Mouse (Mus musculus) neural tube, embryonic 14.5 days (tissue): ENCODE results near the gene Nufip2. TPM values are rescaled to one million over a fixed set of nuclear protein-coding genes. Genes with fewer than 3 reads are reported as not detected.
"Not testable (repeated sequence)": the region's sequence is repeated elsewhere in the genome, so short reads cannot be mapped to it uniquely, and the experiment has no call there.

ENCODE experiments used
- ATAC-seq: fragments of 200-750 bp; cut with Nextera tagmentation; 2 replicates; pipeline ENCODE4 v1.8.0; 2017; ENCODE audit warnings: low read depth, mild to moderate bottlenecking, moderate TSS enrichment, moderate library complexity
- H3K27ac ChIP-seq: fragments of 300-500 bp; sonication (generic); 2 replicates; pipeline ENCODE4 v1.5.1; 2014; ENCODE audit warnings: low read depth, mild to moderate bottlenecking, control low read depth, low read length, moderate library complexity, mixed read lengths
- H3K27me3 ChIP-seq: fragments of 300-500 bp; sonication (generic); 2 replicates; pipeline ENCODE4 v1.6.1; 2014; ENCODE audit warnings: low read length; ENCODE audit not compliant: control insufficient read depth, insufficient read depth
- H3K36me3 ChIP-seq: fragments of 300-500 bp; sonication (generic); 2 replicates; pipeline ENCODE4 v1.6.1; 2014; ENCODE audit warnings: low read length, mixed read lengths; ENCODE audit not compliant: control insufficient read depth, insufficient read depth
- H3K4me1 ChIP-seq: fragments of 300-500 bp; sonication (generic); 2 replicates; pipeline ENCODE4 v1.6.1; 2014; ENCODE audit warnings: low read length; ENCODE audit not compliant: control insufficient read depth, insufficient read depth
- H3K4me2 ChIP-seq: fragments of 300-500 bp; sonication (generic); 2 replicates; pipeline ENCODE4 v1.6.1; 2014; ENCODE audit warnings: mild to moderate bottlenecking, low read depth, low read length, control low read depth
- H3K4me3 ChIP-seq: fragments of 300-500 bp; sonication (generic); 2 replicates; pipeline ENCODE4 v1.5.1; 2014; ENCODE audit warnings: low read depth, low read length, control low read depth, mixed read lengths
- H3K9ac ChIP-seq: fragments of 300-500 bp; sonication (generic); replicated peaks from 2 replicates; pipeline ENCODE4 v1.6.1; 2014; ENCODE audit warnings: low read depth, mild to moderate bottlenecking, control low read depth, low read length, mixed read lengths
- H3K9me3 ChIP-seq: fragments of 300-500 bp; sonication (generic); 2 replicates; pipeline ENCODE4 v1.6.1; 2016; ENCODE audit warnings: low read length; ENCODE audit not compliant: control insufficient read depth
- whole genome bisulfite sequencing: fragments of 180-500 bp; shearing (Covaris S2); extraction: QIAGEN DNeasy Blood & Tissue Kit; methylation state at CpG from one replicate; pipeline ENCODE4 v1.1.7; 2014; 5-methylcytosine and 5-hydroxymethylcytosine counted together
- polyA plus RNA-seq: library from polyadenylated mRNA; unstranded; fragments of >200 nt; fragmentation: Nextera tagmentation; extraction: Ambion mirVana; gene quantifications from 2 replicates; pipeline ENCODE4 v1.2.1, GENCODE M21; 2014

The Nufip2 gene
- 4.4 and 7.3 TPM in 2 replicates for polyA plus RNA-seq

DNA sequence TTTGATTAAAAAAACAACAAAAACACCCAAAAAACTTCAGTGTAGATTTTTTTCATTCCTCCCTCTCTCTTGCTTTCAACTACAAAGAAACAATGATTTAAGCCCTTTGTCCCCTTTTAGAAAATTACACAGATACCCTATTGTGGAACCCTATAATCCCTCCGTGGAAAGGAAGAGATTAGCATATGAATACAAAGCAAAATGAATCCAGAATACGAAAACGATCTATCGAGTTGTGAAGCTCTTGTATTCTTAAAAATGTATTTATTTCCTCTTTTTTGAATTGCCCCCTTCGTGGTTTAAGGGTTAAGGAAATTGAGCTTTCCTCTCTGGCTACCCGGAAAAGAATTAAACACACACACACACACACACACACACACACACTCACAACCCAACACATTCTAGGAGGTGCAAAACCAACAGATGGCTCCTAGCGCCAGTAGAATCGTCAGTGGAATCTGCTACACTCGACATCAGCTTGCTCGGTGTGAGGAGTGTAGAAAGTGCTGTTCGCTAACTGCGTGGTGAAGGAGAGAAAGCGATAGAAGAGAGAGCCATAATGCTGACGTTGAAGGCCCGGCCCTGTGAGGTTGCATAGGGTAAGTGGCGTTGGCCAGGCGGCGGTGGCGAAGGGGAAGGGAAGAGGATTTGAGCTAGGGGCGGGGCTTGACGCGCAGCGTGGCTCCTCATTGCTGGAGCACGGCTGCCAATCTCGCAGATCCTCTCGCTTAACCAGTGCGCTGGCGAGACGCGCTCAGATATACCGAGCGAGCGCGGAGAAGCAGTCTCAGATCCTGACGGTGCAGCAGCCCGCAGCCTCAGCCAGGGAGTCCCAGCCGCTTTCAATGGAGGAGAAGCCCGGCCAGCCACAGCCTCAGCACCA is at the start of gene Nufip2:
Nufip2 (plus strand) TSS at position 773 of the 883 bp plus-strand sequence.
- no peaks in the 10 kb centered on the region for H3K9me3 ChIP-seq
- H3K4me3 ChIP-seq = peak within 1 kb of the TSS; percentile 97
- H3K4me2 ChIP-seq = peak within 1 kb of the TSS; percentile 76
- peak within 1 kb of the TSS; percentile 97 for H3K27ac ChIP-seq
- H3K9ac ChIP-seq = peak within 1 kb of the TSS; percentile 94
- H3K27me3 ChIP-seq = peaks cover 5% of the 10 kb centered on the region; the same call in 1 of the 2 replicates
- H3K4me1 ChIP-seq = peaks cover 7% of the 10 kb centered on the region
- no peaks in the 10 kb centered on the region for H3K36me3 ChIP-seq
- WGBS = 3% methylated on average over 38 of the region's 38 CpGs
- peak; percentile 98 for ATAC-seq

DNA sequence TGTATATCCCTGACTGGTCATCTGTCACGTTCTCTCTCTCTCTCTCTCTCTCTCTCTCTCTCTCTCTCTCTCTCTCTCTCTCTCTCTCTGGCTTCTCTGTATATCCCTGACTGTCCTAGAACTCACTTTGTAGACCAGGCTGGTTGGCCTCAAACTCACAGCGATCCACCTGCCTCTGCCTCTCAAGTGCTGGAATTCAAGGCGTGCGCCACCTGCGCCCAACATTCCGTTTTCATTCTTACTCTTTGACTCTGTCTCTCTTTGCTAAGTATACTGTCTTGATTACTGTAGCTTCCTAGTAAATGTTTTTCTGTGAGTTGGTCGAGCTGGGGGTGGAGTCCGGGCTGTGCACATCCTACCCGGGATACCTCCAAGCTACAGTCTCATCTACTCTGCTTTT is 44.6 kb upstream of the Nufip2 start:
- Histone ChIP-seq H3K4me1 (no peaks in the 10 kb centered on the region), H3K36me3 (no peaks in the 10 kb centered on the region), H3K4me3 (no peak overlapping the region), H3K27me3 (no peaks in the 10 kb centered on the region), H3K4me2 (no peak overlapping the region), H3K27ac (no peak overlapping the region), H3K9me3 (no peaks in the 10 kb centered on the region), H3K9ac (no peak overlapping the region)
- no peak for ATAC-seq
- WGBS = 85% methylated on average over 9 of the region's 9 CpGs

- H3K36me3 ChIP-seq = no peaks in the 10 kb centered on the region
Observed at GRCm38 (mm10) chr11:77645481-77645880, 40.5 kb upstream of the Nufip2 start.

DNA sequence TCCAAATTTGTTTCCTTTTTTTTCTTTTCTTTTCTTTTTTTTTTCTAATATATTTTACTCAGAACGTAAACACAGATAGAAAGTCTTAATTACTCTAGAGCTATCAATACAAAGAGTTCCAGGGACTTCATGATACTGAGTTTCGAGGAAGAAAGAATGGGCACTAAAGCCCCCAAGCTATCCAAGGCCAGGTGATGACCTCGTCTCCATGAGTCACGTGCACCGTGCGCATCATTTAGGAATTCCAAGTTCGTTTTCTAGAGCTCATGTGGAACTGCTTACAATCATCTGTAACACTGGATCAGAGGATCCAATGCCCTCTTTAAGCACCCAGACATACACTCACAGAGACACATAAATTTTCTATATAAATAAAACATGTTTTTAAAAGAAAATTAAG is 37.1 kb upstream of the Nufip2 start:
- WGBS = 81% methylated on average over 7 of the region's 7 CpGs
- H3K9me3 ChIP-seq = no peaks in the 10 kb centered on the region

More at GRCm38 (mm10) chr11:77645481-77645880, 40.5 kb upstream of the Nufip2 start:
- Histone ChIP-seq H3K9ac (no peak overlapping the region), H3K27me3 (no peaks in the 10 kb centered on the region), H3K9me3 (no peaks in the 10 kb centered on the region), H3K4me3 (no peak overlapping the region), H3K4me2 (no peak overlapping the region), H3K27ac (no peak overlapping the region), H3K4me1 (no peaks in the 10 kb centered on the region)
- ATAC-seq = no peak
- WGBS = 86% methylated on average over 4 of the region's 4 CpGs

GRCm38 (mm10) chr11:77652484-77652883 is 33.5 kb upstream of the Nufip2 start:
- no peak overlapping the region for H3K4me2 ChIP-seq
- no peak overlapping the region for H3K9ac ChIP-seq
- H3K36me3 ChIP-seq = no peaks in the 10 kb centered on the region
- H3K4me1 ChIP-seq = no peaks in the 10 kb centered on the region
- H3K27ac ChIP-seq = no peak overlapping the region
- no peaks in the 10 kb centered on the region for H3K27me3 ChIP-seq
- no peaks in the 10 kb centered on the region for H3K9me3 ChIP-seq
- ATAC-seq = no peak
- no peak overlapping the region for H3K4me3 ChIP-seq
- WGBS = 63% methylated on average over 6 of the region's 6 CpGs

More for the DNA sequence above, 37.1 kb upstream of the Nufip2 start:
- H3K27me3 ChIP-seq = no peaks in the 10 kb centered on the region
- no peak overlapping the region for H3K27ac ChIP-seq
- no peaks in the 10 kb centered on the region for H3K36me3 ChIP-seq
- no peaks in the 10 kb centered on the region for H3K4me1 ChIP-seq
- no peak overlapping the region for H3K9ac ChIP-seq
- no peak overlapping the region for H3K4me2 ChIP-seq
- H3K4me3 ChIP-seq = no peak overlapping the region
- ATAC-seq = no peak

- H3K4me2 ChIP-seq, H3K36me3 ChIP-seq, H3K27me3 ChIP-seq, H3K9me3 ChIP-seq, H3K4me1 ChIP-seq, H3K27ac ChIP-seq, H3K4me3 ChIP-seq, ATAC-seq, H3K9ac ChIP-seq: not testable (repeated sequence)
- WGBS = 97% methylated on average over 4 of the region's 4 CpGs
Observed at GRCm38 (mm10) chr11:77653406-77654190, 32.4 kb upstream of the Nufip2 start.

DNA sequence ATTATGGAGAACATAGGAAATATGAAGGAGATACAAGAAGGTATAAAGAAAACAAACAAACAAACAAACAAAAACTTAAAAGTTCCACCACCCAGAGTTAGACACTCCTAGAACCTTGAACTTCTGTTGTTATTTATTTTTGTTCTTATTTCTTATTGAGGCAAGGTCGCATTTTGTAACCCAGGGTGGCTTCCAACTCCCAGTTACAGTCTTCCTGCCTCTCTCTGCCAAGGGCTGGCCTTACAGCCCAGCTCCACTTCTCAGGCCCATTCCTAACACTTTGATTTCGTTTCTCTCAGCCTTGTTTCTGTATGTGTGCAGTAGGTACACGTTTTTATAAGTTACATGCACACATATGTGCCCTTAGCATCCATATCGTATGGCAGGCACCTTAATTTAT is 26.0 kb upstream of the Nufip2 start:
- 72% methylated on average over 4 of the region's 4 CpGs for WGBS
- Histone ChIP-seq H3K9me3 (no peaks in the 10 kb centered on the region), H3K27ac (no peak overlapping the region), H3K9ac (no peak overlapping the region), H3K4me3 (no peak overlapping the region), H3K27me3 (no peaks in the 10 kb centered on the region), H3K4me2 (no peak overlapping the region), H3K36me3 (no peaks in the 10 kb centered on the region), H3K4me1 (no peaks in the 10 kb centered on the region)
- no peak for ATAC-seq

- Histone ChIP-seq H3K4me1 (no peaks in the 10 kb centered on the region), H3K36me3 (no peaks in the 10 kb centered on the region), H3K9ac (no peak overlapping the region), H3K9me3 (no peaks in the 10 kb centered on the region), H3K4me3 (no peak overlapping the region), H3K27me3 (no peaks in the 10 kb centered on the region), H3K27ac (no peak overlapping the region), H3K4me2 (no peak overlapping the region)
- 38% methylated on average over 6 of the region's 6 CpGs for WGBS
- no peak for ATAC-seq
Observed at GRCm38 (mm10) chr11:77663639-77664038, 22.3 kb upstream of the Nufip2 start.

- WGBS = 71% methylated on average over 8 of the region's 8 CpGs
- Histone ChIP-seq H3K4me3 (no peak overlapping the region), H3K4me1 (no peaks in the 10 kb centered on the region), H3K36me3 (no peaks in the 10 kb centered on the region), H3K27me3 (no peaks in the 10 kb centered on the region), H3K9ac (no peak overlapping the region), H3K27ac (no peak overlapping the region), H3K4me2 (no peak overlapping the region), H3K9me3 (no peaks in the 10 kb centered on the region)
- ATAC-seq = no peak
Observed at GRCm38 (mm10) chr11:77664046-77664445, 21.9 kb upstream of the Nufip2 start.
